Mouse (Mus musculus): ENCODE data around the gene Pacrg.

The Pacrg gene

DNA sequence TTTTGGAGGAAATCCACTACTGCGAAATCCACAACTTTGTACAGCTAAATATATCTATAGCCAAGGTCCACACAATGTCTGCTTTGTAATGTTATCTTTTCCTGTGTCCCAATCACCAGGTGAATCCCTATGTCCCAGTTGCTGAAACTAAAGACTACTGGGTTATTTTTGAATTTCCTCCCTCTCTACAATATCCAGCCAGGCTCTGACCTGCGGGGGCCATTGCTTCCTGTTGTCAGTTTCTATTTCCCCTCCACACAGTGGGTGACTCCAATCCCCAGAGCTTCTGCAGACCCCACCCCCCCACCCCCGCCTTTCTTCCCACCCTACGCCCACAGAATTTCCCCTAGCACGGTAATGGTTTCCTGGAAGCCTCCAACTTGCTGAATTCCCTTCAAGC is 473.1 kb downstream of the Pacrg start:
- DNase-seq: no peak

DNA sequence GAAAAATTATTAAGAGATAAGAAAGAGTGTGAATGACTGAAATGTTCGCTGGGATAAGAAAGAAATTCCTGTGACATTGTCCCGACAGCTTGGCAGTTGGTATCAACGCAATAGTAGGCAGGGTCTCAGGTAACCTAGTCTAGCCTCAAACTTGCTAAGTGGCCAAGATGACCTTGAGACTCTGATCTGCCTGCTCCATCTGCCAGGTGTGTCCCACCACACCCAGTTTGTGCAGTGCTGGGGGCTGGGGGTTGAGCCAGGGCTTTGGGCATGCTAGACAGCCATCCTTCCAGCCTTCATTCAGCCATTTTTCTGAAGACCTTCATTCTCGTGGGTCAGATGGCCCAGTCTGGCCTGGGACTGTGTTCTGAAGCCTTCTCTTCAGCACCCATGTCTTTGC is 473.5 kb downstream of the Pacrg start:
- no peak for DNase-seq

DNA sequence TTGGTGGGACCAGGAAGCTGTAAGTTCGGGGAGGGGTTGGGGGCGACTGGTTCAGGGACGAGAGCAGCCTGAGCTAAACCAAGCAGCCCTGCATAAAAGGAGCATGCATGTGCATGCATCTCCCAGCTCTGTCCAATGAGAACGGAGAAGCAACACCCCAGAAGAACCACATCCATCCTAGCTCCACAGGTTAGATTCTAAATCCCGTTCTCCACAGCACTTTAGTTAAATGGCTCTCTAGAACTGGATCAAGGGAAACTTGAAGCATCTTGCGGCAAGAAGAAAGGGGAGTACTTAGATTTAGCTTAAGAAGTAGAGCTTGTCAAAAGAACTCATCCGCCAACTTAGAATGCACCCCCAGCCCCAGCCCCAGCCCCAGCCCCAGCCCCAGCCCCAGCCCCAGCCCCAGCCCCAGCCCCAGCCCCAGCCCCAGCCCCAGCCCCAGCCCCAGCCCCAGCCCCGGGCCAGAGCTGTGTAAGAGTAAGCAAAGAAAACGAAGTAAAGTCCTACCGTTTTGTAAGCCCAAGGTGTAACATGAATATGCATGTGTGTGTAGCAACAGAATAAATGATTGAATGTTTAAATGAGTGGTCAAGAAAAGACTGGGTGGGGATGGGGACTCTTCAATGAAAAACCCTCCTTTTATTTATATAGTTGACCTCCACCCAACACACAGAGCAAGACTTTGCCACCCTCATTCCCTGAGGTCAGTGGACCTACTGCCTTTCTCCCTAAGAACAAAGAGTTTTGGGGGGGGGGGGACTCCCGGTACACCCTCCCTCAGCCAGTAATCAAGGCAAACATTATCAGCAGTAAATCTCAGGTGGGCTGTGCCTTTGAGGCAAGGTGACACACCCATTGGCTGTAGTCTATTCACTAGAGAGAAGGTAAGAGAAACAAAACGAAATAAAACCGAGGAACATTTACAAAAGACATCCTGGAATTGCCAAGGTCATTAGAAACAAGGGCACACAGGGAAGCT is 474.3 kb downstream of the Pacrg start:
- no peak for DNase-seq

DNA sequence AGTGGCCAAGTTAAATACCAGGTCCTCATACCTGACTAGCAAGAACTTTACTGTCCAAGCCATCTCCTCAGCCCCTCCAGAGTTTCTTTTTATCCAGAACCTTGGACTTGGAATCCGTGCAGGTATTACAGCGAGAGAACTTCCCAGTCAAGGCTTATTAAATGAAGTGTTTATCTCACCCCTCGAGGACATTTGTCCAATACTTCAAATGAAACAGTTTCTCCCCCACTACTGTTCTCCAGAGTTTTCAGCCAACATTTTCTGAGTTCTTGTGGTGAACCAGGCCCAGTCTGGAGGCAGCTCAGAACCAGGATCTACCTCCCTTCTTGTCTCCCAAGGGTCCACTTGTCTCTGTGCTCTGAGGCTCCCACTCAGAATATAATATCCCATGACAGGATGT is 477.0 kb downstream of the Pacrg start:
- DNase-seq: no peak

DNA sequence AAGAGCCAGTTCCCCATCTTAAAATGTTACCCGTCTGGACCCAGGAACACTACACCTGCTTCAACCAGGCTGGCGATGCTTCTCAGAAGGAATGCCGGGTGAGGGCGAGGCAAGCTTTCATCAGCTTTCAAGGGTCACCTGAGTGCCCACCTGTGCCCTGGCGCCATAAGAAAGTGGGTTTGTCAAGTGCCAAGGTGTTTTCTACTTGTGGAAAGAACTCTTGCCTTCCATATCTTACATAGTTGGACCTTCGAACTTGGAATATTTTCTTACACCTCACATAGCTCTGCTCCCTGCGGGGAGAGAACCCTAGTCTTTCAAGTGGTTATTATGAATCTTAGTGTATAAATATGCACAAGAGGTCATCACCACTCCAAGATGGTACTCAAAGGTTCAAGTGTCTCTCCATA is 478.2 kb downstream of the Pacrg start:
- DNase-seq: no peak

DNA sequence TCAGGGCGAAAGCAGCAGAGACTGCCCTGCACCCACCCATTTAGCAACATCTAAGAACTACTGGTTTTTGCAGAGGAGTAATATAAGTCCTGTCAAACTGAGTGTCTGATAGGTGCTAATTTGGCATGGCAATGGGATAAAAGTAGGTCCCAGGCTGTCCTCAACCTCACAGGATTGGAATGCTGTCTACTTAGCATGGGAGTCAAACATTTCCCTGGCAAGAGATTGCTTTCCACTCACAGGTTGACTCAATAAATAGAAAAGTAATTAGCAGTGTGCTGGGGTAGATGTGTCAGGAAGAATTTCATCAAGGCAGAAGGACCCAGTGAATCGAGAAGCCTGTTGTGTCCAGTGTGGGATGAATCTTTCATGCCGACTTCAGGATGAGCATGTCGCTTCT is 479.4 kb downstream of the Pacrg start:
- DNase-seq: no peak

DNA sequence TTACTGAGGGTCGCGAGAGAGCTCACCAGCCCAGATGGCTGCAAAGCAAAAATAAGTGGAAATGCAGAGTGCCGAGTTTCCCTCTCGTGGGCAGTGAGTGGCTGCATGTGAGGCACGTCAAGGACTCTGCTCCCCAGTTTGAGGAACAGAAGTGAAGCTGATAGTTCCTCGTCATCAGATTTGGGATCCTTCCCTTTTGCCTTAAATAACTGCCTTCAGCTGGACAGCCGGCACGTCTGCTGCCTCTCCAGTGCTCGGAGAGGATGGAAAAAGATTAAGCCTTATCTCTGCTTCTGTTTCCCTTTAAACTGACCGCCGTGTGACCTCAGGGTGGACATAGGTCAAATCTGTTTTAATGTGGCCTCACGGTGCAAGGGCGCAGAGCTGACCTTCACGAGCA is 480.6 kb downstream of the Pacrg start:
- no peak for DNase-seq

DNA sequence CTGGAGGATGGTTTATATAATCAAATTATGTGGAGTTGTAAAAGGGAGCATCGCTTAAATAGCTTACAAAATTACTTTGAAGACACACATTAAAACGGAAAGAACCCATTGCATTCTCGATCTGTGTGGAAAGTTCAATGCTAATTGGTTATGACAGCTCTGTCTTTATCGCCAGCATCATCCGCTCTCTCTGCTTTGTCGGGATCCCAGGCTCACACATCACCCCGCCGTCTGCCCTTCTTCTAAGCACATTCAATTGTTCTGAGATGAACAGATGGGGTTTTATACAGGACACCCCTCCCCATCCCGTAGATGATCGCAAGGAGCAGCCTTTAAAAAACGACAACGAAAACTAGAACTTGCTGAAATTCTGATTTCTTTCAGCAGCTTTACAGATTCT is 482.8 kb downstream of the Pacrg start:
- DNase-seq: no peak

DNA sequence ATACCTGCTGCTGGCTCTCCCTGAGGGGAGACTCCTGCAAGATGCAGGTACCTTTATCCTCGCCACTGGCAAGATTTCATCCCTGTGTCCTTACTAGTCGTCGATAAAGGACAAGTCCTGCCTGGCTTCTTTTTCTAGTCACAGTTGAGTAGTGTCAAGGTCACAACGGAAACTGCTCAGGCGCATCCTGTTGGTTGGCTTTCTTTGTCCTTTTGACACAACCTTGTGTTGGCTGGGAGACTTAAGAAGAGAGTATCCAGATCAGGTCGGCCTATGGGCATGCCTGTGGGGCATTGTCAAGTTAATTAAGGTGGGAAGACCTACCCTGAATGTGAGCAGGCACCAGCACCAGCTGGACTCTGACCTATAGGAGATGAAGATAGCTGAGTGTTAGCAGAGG is 483.8 kb downstream of the Pacrg start:
- no peak for DNase-seq

DNA sequence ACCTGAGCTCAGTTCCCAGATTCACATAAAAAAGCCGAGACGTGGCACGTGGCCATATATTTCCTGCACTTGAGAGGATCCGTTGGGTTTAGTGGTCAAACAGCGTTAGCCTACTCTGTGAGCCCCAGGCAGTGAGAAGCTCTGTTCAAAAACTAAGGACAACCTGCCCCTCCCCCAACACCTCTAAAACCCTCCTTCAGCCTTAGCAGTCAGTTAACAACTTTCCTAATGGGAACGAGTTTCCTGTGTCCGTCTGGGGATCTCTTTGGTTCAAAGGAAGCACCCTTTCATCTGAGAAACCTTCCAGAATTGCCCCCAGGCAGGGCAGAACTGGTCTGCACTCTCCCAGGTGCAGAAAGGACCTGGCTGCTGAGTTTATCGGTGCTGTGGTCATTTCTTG is 484.4 kb downstream of the Pacrg start:
- no peak for DNase-seq

All from cerebellum, postnatal 25 days (tissue).